Mouse (Mus musculus) kidney, adult 2 months (tissue): Measurements from ENCODE around the gene Msmb.

ENCODE experiments used
- CTCF ChIP-seq: fragments of 200-500 bp; conservative IDR thresholded peaks from 2 replicates; pipeline ENCODE4 v1.5.1; 2011; ENCODE audit warnings: low read depth, mild to moderate bottlenecking, control low read depth, low read length, moderate library complexity, mixed read lengths; ENCODE audit not compliant: insufficient read depth, insufficient read length
- POLR2A ChIP-seq: fragments of 200-500 bp; IDR thresholded peaks from one replicate; pipeline ENCODE4 v1.6.1; 2011; ENCODE audit warnings: low read depth, low read length, control low read depth

DNA sequence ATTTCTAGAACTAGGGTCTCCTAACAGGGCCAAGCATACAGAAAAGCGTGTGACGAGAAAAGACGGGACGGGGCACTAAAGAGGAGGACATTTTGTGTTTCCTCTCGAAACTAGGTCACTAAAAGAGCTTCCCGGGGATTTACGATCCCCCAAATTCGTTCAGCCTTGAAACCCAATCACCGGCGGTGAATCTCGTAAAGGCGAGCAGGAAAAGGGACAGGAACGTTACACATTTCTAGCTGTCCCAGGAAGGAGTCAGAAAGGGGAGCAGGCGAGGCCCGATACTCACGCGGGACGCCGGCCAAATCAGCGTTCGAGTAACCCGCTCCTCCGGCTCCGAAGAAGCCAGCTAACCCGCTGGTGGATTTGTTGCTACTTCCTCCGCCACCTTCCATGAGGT, 59.5 kb downstream of the Msmb start:
- TF ChIP-seq POLR2A (no peak), CTCF (no peak)
